Mouse (Mus musculus): ENCODE measurements around the gene Clstn3. TPM values are rescaled to one million over a fixed set of nuclear protein-coding genes. Genes with fewer than 3 reads are reported as not detected.
"Not testable (repeated sequence)": the region's sequence is repeated elsewhere in the genome, so short reads cannot be mapped to it uniquely, and the experiment has no call there.

The Clstn3 gene
- polyA plus RNA-seq, 1 experiment from 2014 or later, result 2.9 TPM

GRCm38 (mm10) chr6:124407180-124407579 lies 57.4 kb downstream of the Clstn3 start:
- peaks cover 71% of the 10 kb centered on the region for H3K36me3 ChIP-seq
- H3K27me3 ChIP-seq, result no peaks in the 10 kb centered on the region
- H3K27ac ChIP-seq, result no peak overlapping the region
- H3K9me3 ChIP-seq (replicated peaks), result no peaks in the 10 kb centered on the region
- H3K4me1 ChIP-seq (replicated peaks), result no peaks in the 10 kb centered on the region
- no peak overlapping the region for H3K4me2 ChIP-seq
- DNase-seq (no peak), ATAC-seq (ENCODE audit: low read depth) (no peak)
- H3K4me3 ChIP-seq (replicated peaks), result no peak overlapping the region
- H3K9ac ChIP-seq, result no peak overlapping the region

DNA sequence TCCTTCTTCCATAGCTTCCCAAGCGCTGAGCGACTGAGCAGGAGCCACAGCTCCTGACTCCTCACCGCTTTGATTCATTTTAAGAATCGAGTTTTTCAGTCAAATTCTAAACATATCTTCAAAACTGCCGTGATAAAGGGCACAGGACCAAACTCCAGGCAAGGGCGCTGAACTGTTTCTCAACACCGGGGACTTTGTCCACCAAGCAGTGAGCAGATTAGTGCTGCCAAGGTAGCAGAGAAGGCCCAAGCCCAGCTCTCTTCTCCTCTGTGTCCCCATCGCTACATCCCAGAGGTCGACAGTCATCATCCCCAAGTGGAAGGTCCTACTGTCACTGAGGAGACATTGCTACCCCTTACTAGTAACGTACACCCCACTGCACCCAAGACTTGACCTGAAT lies 58.3 kb downstream of the Clstn3 start:
- 87% methylated on average over 10 of the region's 10 CpGs for WGBS (ENCODE audit: insufficient replicate concordance)
- Histone ChIP-seq H3K27me3 (no peaks in the 10 kb centered on the region), H3K9me3 (replicated peaks) (no peaks in the 10 kb centered on the region), H3K27ac (no peak overlapping the region), H3K4me3 (replicated peaks) (no peak overlapping the region), H3K9ac (no peak overlapping the region), H3K4me1 (replicated peaks) (no peaks in the 10 kb centered on the region), H3K36me3 (peaks cover 68% of the 10 kb centered on the region), H3K4me2 (no peak overlapping the region)
- DNase-seq (no peak), ATAC-seq (ENCODE audit: low read depth) (no peak)

DNA sequence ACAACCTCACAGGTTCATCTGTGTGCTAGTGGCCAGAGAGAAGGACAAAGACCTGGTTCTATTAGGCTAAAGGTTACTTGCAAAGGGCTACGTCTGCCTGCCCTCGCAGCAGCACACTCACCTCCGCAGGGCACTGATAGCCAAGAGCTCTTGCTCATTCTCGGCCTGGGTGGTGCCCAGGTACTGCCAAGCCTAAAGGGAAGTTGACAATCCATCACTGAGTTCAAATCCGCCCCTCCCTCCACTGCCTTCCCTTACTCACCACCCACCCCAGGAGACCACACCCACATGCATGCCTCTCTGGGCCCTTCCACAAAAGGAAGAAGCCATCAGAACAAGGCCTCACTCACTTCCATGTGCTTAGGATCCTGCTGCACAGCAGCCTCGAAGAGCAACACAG lies 64.9 kb downstream of the Clstn3 start:
- no peak for ATAC-seq (ENCODE audit: low read depth)
- H3K4me1 ChIP-seq (replicated peaks), result no peaks in the 10 kb centered on the region
- no peaks in the 10 kb centered on the region for H3K27me3 ChIP-seq
- no peak overlapping the region for H3K4me2 ChIP-seq
- 83% methylated on average over 6 of the region's 6 CpGs for WGBS (ENCODE audit: insufficient replicate concordance)
- H3K4me3 ChIP-seq (replicated peaks), result no peak overlapping the region
- no peak for DNase-seq
- peaks cover 84% of the 10 kb centered on the region for H3K36me3 ChIP-seq
- H3K9ac ChIP-seq, result no peak overlapping the region
- no peaks in the 10 kb centered on the region for H3K9me3 ChIP-seq (replicated peaks)
- H3K27ac ChIP-seq, result no peak overlapping the region

- ATAC-seq (ENCODE audit: low read depth); H3K27ac ChIP-seq; H3K4me2 ChIP-seq; DNase-seq; H3K9me3 ChIP-seq (replicated peaks); H3K4me3 ChIP-seq (replicated peaks); H3K9ac ChIP-seq; H3K4me1 ChIP-seq (replicated peaks); H3K27me3 ChIP-seq: not testable (repeated sequence)
- peaks cover 42% of the 10 kb centered on the region for H3K36me3 ChIP-seq
- 84% methylated on average over 3 of the region's 3 CpGs for WGBS (ENCODE audit: insufficient replicate concordance)
Measured at GRCm38 (mm10) chr6:124394991-124395390, 69.6 kb downstream of the Clstn3 start.

Other genes with a start within 250 kb of the Clstn3 start
- not detected in 2 replicates for gene Vmn2r27, start 232.9 kb downstream of the Clstn3 start, polyA plus RNA-seq (2015; fragmentation: Nextera tagmentation; extraction: Ambion mirVana)
- gene Cd163, start 160.1 kb downstream of the Clstn3 start, polyA plus RNA-seq (2015; fragmentation: Nextera tagmentation; extraction: Ambion mirVana), result 0.05 TPM in 2 replicates
- gene Pex5, start 49.7 kb downstream of the Clstn3 start, polyA plus RNA-seq (2015; fragmentation: Nextera tagmentation; extraction: Ambion mirVana), result 20.6 and 23.0 TPM in 2 replicates
- gene C1rl, start 28.3 kb upstream of the Clstn3 start, polyA plus RNA-seq (2015; fragmentation: Nextera tagmentation; extraction: Ambion mirVana), result 6.1 and 7.0 TPM in 2 replicates
- 7.5 and 8.4 TPM in 2 replicates for gene C1ra, start 47.6 kb upstream of the Clstn3 start, polyA plus RNA-seq (2015; fragmentation: Nextera tagmentation; extraction: Ambion mirVana)
- gene C1s1, start 77.6 kb upstream of the Clstn3 start, polyA plus RNA-seq (2015; fragmentation: Nextera tagmentation; extraction: Ambion mirVana), result 21.1 and 23.9 TPM in 2 replicates
- gene C1rb, start 105.5 kb upstream of the Clstn3 start, polyA plus RNA-seq (2015; fragmentation: Nextera tagmentation; extraction: Ambion mirVana), result not detected in 2 replicates
- gene C1s2, start 171.3 kb upstream of the Clstn3 start, polyA plus RNA-seq (2015; fragmentation: Nextera tagmentation; extraction: Ambion mirVana), result not detected in 2 replicates
- 68.4 and 73.9 TPM in 2 replicates for gene Lpcat3, start 198.2 kb upstream of the Clstn3 start, polyA plus RNA-seq (2015; fragmentation: Nextera tagmentation; extraction: Ambion mirVana)
- 189 and 198 TPM in 2 replicates for gene Emg1, start 247.4 kb upstream of the Clstn3 start, polyA plus RNA-seq (2015; fragmentation: Nextera tagmentation; extraction: Ambion mirVana)
- gene Phb2, start 247.5 kb upstream of the Clstn3 start, polyA plus RNA-seq (2015; fragmentation: Nextera tagmentation; extraction: Ambion mirVana), result 356 and 373 TPM in 2 replicates